Mouse (Mus musculus) kidney, adult 11 months (tissue): ENCODE measurements at regions not wholly inside any gene's neighbourhood (a gene's known extent, or its start where the extent isn't known, plus 50 kb on each side); places are given as distances from the start of the nearest gene placed in this dataset.
A peak's percentile ranks its signal among the peaks of the same experiment; 100 is the strongest.
"Not testable (repeated sequence)": the region's sequence is repeated elsewhere in the genome, so short reads cannot be mapped to it uniquely, and the experiment has no call there.

Source experiments
- DNase-seq: peaks from one replicate; pipeline ENCODE4 v3.0.0; 2022

DNA sequence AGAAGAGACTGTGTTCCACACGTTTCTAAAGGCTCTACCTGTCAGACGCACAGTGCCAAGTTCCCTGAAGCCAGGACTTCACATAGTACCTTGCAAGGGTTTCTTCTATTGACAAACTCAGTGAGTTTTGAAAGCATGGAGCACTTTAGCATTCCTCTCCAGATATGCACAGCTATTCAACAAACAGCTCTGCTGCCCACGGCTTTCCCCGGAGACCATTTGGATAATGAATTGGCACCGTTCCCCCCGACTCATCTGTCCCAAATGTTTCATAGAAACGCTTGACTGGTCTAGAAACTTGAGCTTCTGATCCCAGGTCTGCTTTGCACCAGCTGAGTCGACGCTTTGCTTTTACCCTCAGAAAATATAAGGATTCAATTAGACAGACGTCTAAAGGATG, 162.2 kb upstream of the St6galnac5 start:
- DNase-seq = no peak

DNA sequence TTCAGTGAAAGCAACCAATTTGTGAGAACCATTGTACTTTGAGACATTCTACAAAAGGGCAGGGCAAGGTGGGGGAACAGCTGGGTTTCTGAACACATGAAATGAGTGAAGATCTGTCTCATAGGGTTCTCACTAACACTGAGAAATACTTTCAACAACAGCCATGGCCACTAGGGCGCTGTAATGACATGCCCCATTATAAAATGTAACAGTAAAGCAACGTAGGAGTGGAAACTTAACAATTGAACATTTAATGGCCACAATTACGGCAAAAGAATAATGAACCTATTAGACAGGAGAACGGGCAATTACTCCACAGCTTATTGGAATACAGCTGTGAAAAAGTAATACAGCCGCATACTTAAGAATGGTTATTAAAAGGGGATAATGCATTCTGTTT, 158.9 kb upstream of the St6galnac5 start:
- DNase-seq = no peak

DNA sequence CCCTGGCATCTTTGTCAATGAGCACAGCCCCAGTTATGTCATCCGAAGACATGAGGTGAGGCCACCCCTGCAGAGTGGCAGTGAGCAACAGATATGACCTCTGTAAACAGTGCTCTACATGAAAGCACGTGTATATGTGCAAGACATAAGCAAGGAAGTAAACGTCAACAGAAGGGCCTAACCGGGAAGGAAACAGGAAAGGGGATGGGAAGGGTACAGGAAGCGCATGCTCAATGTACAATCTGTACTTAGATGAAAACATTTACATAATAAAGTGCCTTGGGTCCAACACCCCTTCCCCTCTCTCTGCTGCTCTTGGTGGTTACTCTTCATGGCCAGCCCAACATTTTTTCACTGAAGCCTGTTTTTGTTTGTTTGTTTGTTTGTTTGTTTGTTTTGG, 143.3 kb upstream of the St6galnac5 start:
- no peak for DNase-seq

DNA sequence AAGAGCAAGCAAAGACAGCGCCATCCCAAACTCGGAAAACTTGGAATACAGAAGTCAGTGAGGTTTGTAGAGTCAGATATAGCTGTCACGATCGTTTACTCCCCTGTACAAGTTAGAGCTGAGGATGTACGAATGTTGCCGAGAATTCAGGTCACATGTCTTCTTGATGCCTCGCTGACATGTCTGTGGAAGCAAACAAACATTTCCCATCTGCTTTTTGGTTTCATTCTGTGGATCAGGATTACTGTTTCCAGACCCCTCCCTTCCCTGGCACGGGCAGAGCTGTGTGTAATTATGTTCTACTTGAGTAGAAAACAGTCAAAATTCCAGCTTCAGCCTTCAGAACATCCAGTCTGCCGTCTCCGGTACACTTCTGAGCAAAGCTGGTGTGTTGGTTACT, 139.9 kb upstream of the St6galnac5 start:
- no peak for DNase-seq

DNA sequence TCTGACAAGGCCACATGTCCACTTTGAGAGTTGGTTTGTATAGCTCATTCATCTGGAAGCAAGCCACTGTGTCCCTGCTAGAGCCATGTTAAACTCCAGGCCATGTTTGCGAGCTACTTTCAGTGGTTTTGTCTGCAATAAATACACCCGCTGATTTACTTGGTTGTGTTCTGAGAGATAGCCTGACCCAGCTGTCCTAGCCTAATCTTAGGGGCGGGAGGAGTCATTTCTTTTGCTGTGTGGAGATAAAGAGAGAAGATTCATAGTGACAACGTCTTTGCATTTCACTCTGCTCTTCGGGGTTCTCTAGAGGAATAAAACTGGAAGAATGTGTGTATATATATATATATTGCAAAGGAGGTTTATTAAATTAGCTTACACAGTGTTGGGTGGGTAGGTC, 137.1 kb upstream of the St6galnac5 start:
- no peak for DNase-seq

DNA sequence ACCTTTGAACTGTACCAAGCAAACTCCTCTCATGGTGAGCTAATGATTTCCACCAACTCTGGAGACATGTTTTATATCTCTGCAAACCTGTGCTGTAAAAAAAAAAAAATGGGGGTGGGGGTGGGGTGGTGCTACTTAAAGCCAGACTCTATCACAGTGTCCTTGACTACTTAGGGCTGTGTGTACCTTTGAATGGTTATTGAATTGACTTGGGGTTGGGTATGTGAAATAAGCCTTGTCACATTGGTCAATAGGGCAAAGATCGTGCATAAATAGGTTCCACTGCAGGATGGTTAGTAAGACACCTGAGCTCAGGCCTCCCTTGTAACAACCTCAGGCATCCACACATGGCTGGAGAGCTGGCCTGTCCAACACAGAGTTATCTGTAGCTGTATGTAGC, 136.6 kb upstream of the St6galnac5 start:
- no peak for DNase-seq

DNA sequence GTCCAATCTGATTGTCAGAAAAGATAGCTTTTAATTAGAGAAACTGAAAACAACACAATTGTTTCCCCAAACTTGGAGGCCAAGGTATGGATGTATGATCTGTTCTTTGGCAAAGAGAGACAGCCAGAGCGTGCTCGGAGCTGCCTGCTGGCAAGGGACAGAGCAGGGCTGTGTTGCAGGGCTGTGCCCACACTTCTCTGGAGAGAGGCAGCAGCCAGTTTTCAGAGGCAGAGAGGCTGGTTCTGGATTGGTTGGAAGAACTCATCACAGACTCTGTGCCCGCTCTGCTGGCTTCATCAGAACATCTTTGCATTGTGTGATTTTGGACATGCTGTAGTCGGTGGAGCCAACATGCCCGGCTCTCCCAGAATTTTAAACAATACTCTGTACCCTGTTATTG, 123.5 kb upstream of the St6galnac5 start:
- DNase-seq = no peak

DNA sequence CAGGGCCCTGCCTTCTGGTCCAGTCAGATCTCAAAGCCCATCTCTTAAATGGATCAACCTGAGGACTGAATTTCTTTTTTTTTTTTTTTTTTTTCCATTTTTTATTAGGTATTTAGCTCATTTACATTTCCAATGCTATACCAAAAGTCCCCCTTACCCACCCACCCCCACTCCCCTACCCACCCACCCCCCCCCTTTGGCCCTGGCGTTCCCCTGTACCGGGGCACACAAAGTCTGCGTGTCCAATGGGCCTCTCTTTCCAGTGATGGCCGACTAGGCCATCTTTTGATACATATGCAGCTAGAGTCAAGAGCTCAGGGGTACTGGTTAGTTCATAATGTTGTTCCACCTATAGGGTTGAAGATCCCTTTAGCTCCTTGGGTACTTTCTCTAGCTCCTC, 108.5 kb upstream of the St6galnac5 start:
- DNase-seq = not testable (repeated sequence)

DNA sequence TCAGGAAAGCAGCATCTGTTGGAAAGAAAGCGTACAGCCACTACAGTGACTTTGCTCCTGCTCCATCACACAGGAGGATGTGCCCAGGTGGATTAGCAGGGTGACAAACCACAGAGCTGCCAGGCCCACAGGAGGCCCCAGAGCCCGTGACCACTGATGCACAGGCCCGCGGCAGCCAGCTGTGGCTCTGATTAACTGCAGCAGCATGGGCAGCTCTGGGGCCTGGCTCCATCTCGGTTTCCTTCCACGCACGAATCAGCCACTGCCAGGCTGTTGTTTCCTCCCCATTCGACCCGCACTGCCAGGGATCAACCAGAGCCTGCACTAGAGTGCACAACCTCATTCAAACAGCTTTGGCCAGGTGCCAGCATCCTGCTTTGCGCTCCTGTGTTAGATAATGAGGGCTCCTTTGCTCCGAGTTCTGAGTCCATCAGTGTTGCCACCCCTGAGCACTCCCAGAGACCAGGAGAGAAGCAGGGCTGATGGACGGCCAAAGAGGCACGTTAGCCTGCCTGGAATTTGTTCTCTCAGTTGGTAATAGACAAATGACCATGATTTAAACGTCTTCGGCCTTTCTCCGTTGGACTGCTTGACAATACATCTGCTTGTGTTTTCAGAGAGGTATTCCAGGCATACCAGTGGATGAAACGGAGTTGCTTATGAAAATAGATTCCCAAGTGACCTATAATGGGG, 103.2 kb upstream of the St6galnac5 start:
- DNase-seq = peak; percentile 46

DNA sequence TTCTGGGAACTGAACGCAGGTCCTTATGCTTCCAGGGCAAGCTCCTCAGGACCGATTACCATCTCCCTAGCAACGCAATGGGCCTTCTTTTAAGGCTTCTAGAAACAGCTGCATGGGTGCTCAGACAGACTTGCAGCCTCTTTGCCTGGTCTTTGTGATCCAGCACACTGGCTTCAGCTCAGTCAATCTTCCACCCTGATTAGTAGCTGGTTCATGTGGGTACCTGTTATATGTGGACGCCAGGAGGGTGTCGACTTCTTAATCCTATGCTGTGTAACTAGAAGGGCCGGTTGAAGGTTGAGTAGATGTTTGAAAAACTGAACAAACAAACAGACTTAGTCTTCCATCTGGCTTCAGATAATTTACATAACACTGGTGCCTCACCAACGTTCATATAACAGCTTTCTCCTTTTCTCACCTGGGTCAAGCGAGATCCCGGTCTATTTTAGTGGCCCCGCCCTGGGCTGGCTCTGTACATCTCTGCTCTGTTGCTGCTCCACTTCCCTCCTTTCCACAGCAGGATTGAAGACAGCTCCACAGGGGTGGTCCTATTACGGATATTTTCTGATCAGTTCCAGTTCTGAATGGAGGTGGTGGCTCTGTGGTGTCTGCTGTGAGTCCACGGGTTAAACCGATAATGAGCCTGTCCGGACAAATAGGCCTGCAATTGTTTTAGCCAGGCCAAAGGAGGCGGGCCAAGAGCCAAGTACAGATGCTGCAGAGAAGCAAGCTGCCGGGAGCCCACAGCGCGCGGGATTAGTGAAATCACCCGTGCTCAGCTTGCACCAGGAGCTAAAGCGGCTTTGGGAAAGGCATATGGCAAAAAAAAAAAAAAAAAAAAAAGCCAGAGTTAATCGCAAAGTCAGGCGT, 102.4 kb upstream of the St6galnac5 start:
- no peak for DNase-seq

DNA sequence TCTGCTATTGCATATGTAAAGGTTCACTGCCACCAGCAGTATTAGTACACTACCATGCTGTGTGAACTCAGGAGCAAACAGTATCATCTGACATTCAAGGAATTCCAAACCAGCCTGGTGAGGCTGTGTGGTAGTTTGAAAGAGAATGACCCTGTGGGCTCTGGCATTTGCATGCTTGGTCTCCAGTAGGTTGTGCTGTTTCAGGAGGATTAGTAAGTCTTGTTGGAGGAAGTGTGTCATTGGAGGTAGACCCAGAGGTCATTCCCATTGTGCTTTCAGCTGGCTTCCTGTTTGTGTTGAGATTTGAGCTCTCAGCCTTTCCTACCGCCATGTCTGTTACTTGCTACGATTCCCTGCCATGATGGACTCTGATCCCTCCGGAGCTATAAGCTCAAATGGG, 98.3 kb upstream of the St6galnac5 start:
- no peak for DNase-seq

DNA sequence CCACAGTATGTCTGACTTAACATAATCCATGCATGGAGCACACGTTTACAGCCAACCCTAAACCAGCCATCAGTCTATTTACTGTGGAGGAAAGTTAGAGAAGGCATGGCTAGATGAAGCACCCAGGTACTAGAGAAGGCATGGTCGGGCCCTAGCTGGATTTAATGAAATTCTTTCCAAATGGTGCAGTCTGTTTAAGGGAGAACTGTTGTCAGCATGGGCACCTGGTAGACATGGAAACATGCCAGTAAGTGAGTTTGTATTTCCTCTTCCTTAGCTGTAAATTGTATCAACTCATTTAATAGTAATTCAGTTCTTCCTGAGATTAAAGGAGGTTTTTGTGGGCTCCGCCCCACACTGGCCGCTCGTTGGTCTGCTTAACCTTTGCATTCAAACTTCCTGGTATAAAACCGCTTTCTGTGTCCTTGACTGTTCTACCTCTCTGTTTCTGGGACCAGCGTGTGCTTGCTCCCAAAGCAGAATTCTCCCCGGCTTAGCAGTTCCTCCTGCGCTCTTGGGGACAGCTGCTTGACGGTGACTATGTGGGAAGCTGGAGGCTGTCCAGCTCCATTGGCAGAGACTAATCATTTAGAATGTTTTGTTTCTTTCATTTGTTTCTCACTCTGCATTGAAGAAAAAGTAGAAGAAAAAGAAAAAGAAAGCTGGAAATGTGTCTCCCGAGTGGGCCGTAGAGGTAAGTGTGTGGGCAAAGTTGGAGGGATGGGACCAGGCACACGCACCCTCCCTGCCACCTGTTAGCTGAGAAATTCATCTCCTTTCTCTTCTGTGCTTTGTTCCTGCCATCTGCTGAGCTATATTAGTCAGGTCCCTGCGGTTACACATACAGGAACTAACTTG, 96.0 kb upstream of the St6galnac5 start:
- DNase-seq = no peak

DNA sequence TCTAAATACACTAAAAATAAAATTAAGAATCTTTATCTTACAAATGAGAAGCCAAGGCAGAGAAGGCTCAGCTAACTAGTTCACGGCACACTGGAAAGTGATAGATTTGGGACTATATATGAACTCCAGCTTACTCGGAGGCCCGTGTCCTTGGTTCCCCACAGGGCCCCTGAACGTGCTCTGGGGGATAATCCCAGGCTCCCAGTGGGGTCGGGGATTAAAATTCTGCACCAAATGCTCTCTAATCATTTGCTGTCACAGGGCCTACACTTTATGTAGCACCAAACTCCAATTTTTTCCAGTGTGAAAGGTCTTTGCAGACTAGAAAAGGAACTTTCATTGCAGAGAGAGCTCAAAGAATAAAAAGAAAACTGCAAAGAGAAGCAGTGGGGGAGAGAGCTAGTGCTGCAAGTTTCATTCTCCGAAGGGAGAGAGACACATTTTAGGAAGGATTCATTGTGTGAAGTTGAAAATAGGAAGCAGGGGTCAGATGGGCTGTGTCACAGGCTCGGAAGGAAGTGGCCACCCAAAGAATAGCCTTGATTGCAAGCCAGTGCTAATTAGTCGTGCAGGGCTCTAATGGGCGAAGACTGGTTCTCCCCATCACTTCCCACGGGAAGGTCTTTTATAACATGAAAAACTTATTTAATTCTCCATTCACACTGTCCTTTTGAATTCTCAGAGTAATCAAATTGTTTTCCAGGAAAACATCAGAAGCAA, 90.3 kb upstream of the St6galnac5 start:
- no peak for DNase-seq

DNA sequence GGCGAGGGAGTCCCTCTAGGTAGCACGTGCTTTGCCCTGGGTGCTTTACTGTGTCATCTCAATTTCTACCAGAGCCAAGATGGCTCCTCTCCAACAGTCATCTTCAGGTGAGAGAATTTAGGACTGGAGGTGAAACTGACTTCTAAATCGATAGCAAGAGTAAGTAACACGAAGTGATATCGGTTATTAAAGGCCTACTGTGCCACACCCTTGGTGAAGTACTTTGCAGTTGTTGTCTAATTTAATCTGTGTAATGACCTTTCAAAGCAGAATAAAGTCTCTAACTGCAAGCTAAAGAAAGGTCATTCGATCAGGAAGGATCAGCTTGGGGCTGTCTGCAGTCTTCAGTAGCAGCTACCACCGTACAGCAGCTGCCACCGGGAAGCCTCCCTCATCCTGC, 89.5 kb upstream of the St6galnac5 start:
- DNase-seq = no peak

DNA sequence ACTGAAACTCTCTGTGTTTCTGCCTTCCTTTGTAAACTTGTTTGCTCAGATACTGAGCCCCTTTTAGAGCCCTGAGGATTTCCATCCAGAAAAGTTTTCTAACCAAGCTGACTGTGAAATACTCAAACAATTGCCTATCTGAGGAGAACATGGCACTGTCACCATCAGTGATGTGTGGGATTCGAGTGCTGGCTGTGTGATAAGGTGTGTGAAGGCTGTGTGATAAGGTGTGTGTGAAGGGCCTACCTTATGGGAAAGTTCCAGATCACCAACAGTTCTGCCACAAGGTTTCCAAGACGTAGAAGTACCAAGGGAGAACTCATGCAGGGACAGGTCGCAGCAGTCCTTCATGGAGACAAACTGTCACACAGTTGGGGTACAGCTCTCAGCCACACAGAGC, 89.1 kb upstream of the St6galnac5 start:
- DNase-seq = no peak

DNA sequence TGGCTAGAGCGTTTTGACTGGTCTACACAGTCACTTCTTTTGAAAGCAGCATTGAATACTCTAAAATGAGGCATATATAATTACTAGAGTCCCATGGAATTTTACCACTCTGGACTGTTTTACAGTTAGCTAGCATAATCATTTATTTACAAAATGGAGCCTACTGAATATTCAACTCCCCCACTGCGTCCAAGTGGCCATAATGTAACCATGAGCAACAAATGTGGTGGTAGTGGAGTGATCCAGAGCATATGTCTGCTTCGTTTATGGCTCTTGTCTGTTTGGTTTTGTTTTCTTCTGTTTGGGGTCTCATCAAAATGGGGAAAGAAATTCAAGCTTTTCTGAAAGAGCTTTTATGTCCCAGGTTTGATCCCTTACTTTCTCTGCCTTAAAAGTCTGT, 83.8 kb upstream of the St6galnac5 start:
- DNase-seq = no peak

DNA sequence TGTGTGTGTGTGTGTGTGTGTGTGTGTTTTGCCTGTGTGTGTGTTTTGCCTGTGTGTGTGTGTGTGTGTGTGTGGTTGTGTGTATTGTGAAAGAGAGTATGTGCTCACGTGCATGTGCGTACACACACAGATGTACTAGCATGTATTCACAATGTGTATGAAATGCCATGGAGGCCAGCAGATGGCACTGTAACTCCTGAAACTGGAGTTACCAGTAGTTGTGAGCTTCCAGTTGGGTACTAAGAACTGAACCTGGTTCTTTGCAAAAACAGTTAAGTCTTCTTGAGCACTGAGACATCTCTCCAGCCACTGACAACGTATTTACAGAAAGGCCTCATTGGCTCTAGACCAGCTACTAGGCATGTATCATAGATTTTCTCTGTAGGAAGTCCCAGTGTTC, 71.1 kb upstream of the St6galnac5 start:
- no peak for DNase-seq

DNA sequence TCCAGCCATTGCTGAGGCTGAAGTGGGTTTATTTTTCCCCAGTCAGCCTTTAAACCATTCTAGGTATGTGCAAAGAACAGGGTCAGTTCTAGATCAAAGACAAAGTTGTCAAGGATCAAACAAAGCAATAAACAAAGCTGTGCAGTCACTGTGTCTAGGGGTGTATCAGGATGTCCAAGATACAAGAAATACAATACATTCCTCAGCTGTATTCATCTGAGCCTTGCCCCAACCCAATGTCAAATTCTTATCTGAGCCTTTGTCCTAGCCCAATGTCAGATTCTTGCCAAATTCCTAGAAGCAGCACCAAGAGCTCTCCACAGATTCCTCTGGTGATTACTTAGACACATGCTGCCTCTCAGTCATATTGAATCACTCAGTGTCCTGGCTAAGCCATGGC, 69.5 kb upstream of the St6galnac5 start:
- DNase-seq = no peak

DNA sequence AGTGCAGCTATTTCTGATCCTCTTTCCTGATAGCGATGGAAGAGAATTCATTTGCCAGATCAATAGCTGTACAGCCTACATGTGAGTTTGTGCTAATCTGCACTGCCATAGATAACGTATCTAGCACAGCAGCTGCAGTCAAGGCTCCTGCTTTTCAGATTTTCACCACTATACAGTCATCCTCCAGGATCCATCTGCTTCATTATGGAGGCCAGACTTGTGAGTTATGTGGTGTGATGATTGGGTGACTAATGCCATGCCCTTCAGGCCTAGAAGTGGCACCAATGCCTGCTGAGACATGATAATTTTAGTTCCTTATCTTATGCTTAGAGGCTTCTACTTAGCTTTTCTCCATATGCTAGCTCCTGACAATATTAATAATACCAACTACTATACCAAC, 63.3 kb upstream of the St6galnac5 start:
- DNase-seq = no peak

DNA sequence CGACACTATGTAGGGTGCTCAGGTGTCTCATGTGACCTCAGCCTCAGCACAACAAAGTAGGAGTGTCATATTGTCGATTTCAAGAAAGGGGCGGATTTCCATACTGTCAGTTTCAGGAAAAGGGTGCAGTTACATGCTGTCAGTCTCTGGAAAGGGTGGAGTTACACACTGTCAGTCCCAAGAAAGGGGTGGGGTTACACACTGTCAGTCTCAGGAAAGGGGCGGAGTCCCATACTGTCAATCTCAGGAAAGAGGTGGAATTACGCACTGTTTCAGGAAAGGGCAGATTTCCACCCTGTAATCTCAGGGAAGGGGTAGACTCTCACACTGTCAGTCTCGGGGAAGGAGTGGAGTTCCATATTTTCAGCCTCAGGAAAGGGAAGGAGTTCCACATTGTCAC, 51.9 kb upstream of the St6galnac5 start:
- no peak for DNase-seq
